8 mouse cellular contexts compared by ENCODE assay signal in genomic region chr17:87108507-87109292, GRCm38 (mm10). TPM values are rescaled to one million over a fixed set of nuclear protein-coding genes. Genes with fewer than 3 reads are reported as not detected.
DNase-seq lines count a peak whose midpoint lies in the region; ATAC-seq and TF ChIP-seq lines count a peak whose summit lies in the region.

No protein-coding gene starts in this region.

- peak overlapping the region; percentile 91 for H3K4me3 ChIP-seq in lung, adult 2 months (replicated peaks; ENCODE audit: extremely low read depth, low read depth, low read length)
- peak overlapping the region; percentile 75 for H3K4me3 ChIP-seq in embryonic facial prominence, embryonic 14.5 days (ENCODE audit: low read depth, low read length)
- peak overlapping the region; percentile 82 for H3K4me3 ChIP-seq in intestine, embryonic 15.5 days (replicated peaks)
- peak overlapping the region; percentile 60 for H3K4me3 ChIP-seq in neural tube, embryonic 13.5 days

- peak overlapping the region; percentile 91 for H3K9ac ChIP-seq in embryonic facial prominence, embryonic 14.5 days (ENCODE audit: low read depth, low read length)
- H3K9ac ChIP-seq in intestine, embryonic 15.5 days = peak overlapping the region; percentile 78
- H3K9ac ChIP-seq in neural tube, embryonic 13.5 days = peak overlapping the region; percentile 87

- 35% methylated on average over 13 of the region's 13 CpGs for WGBS in lung, adult 2 months
- WGBS in embryonic facial prominence, embryonic 14.5 days = 35% methylated on average over 13 of the region's 13 CpGs
- WGBS in intestine, embryonic 15.5 days = 44% methylated on average over 13 of the region's 13 CpGs
- WGBS in neural tube, embryonic 13.5 days = 39% methylated on average over 13 of the region's 13 CpGs

- TF ChIP-seq POLR2A in lung, adult 2 months (IDR thresholded peaks at IDR 0.05; ENCODE audit: borderline replicate concordance, extremely low read depth, low read depth, low read length) = no peak

- no peaks in the 10 kb centered on the region for H3K27me3 ChIP-seq in embryonic facial prominence, embryonic 14.5 days (replicated peaks; ENCODE audit: control insufficient read depth, insufficient read depth, low read length)
- no peaks in the 10 kb centered on the region for H3K27me3 ChIP-seq in intestine, embryonic 15.5 days (replicated peaks)
- no peaks in the 10 kb centered on the region for H3K27me3 ChIP-seq in neural tube, embryonic 13.5 days

- no peak overlapping the region; the same call in 1 of the 2 replicates for H3K27ac ChIP-seq in embryonic facial prominence, embryonic 14.5 days (replicated peaks; ENCODE audit: low read depth, low read length)
- no peak overlapping the region for H3K27ac ChIP-seq in intestine, embryonic 15.5 days
- no peak overlapping the region for H3K27ac ChIP-seq in neural tube, embryonic 13.5 days (replicated peaks)

- H3K4me2 ChIP-seq in embryonic facial prominence, embryonic 14.5 days (ENCODE audit: low read depth, low read length) = peak overlapping the region; percentile 83
- peak overlapping the region; percentile 85 for H3K4me2 ChIP-seq in intestine, embryonic 15.5 days (replicated peaks)
- H3K4me2 ChIP-seq in neural tube, embryonic 13.5 days = peak overlapping the region; percentile 87

- DNase-seq in lung, adult 2 months = no peak
- DNase-seq in lung, postnatal 4 days = no peak
- DNase-seq in embryonic facial prominence, embryonic 14.5 days (ENCODE audit: low spot score) = no peak
- DNase-seq in ovary, postnatal 36 days (ENCODE audit: low spot score) = no peak
- DNase-seq in testis, postnatal 14 days (ENCODE audit: low spot score) = no peak

- peaks cover 14% of the 10 kb centered on the region for H3K4me1 ChIP-seq in lung, adult 2 months (ENCODE audit: control insufficient read depth, insufficient read depth, low read length)
- peaks cover 22% of the 10 kb centered on the region for H3K4me1 ChIP-seq in embryonic facial prominence, embryonic 14.5 days (ENCODE audit: control insufficient read depth, insufficient read depth, low read length)
- peaks cover 6% of the 10 kb centered on the region; the same call in 1 of the 2 replicates for H3K4me1 ChIP-seq in intestine, embryonic 15.5 days (replicated peaks)
- peaks cover 36% of the 10 kb centered on the region for H3K4me1 ChIP-seq in neural tube, embryonic 13.5 days (replicated peaks)

- no peak for ATAC-seq in embryonic facial prominence, embryonic 14.5 days (ENCODE audit: low read depth)
- no peak for ATAC-seq in intestine, embryonic 15.5 days
- no peak for ATAC-seq in neural tube, embryonic 13.5 days (ENCODE audit: low read depth)
- no peak for ATAC-seq in frontal cortex, adult (ENCODE audit: low TSS enrichment)

- H3K36me3 ChIP-seq in embryonic facial prominence, embryonic 14.5 days (ENCODE audit: control insufficient read depth, insufficient read depth, low read length) = no peaks in the 10 kb centered on the region
- H3K36me3 ChIP-seq in intestine, embryonic 15.5 days = no peaks in the 10 kb centered on the region
- H3K36me3 ChIP-seq in neural tube, embryonic 13.5 days = no peaks in the 10 kb centered on the region

- H3K9me3 ChIP-seq in embryonic facial prominence, embryonic 14.5 days (ENCODE audit: control insufficient read depth, low read length) = no peaks in the 10 kb centered on the region
- H3K9me3 ChIP-seq in intestine, embryonic 15.5 days = no peaks in the 10 kb centered on the region
- H3K9me3 ChIP-seq in neural tube, embryonic 13.5 days = no peaks in the 10 kb centered on the region

- TF ChIP-seq CTCF in lung, adult 2 months (IDR thresholded peaks at IDR 0.05; ENCODE audit: insufficient read depth, low read length) = no peak

RNA-seq across cellular contexts. Expression of gene Socs5, which starts 1.2 kb away (rescaled TPM):
- polyA plus RNA-seq in lung, adult 2 months (2012; rRNA removed) = 16.2 and 17.9 TPM in 2 replicates
- 24.1 and 28.2 TPM in 2 replicates for polyA plus RNA-seq in embryonic facial prominence, embryonic 14.5 days (2014; fragmentation: Nextera tagmentation; extraction: Ambion mirVana)
- 9.2 and 10.7 TPM in 2 replicates for polyA plus RNA-seq in intestine, embryonic 15.5 days (2015; fragmentation: Nextera tagmentation; extraction: Ambion mirVana)
- polyA plus RNA-seq in neural tube, embryonic 13.5 days (2015; fragmentation: Nextera tagmentation; extraction: Ambion mirVana) = 14.0 and 15.7 TPM in 2 replicates
